Mouse (Mus musculus): ENCODE data around the gene Gm14692. TPM values are rescaled to one million over a fixed set of nuclear protein-coding genes. Genes with fewer than 3 reads are reported as not detected.
"Not testable (repeated sequence)": the region's sequence is repeated elsewhere in the genome, so short reads cannot be mapped to it uniquely, and the experiment has no call there.

Gm14692 gene
- not detected in 2 replicates for polyA plus RNA-seq (2012; rRNA removed)

GRCm38 (mm10) chrX:67695398-67695797 is at the start of gene Gm14692:
Gene Gm14692, plus strand, starts transcription at chrX:67695698.
- DNase-seq (ENCODE audit: low spot score) = not testable (repeated sequence)

DNA sequence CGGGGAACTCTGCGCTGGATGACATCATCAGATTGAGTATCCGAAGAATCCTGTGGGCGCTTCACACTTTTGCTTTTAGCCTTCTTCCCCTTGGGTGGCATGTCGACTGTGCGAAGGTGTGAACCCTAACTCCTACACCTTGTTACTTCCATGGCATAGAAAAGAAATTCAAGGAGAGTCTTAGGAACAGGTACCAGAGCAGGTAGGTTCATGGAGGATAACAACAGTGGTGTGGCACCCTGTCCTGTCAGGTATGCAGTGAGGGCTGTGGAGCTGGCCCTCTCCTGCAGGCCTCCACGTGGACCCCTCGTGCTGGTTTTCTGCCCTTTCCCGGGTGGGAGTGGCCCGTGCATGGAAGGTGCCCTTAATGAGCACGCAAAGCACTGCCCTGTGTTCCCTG is 2.0 kb upstream of the Gm14692 start, which contains the start of gene Gm1140:
Gene Gm1140 (minus strand): TSS at position 101 of the 400 bp plus-strand sequence.
- not testable (repeated sequence) for DNase-seq (ENCODE audit: low spot score)

Other genes starting within 250 kb of the Gm14692 start
- gene Gm1140, start 2.1 kb upstream of the Gm14692 start, polyA plus RNA-seq (2012; rRNA removed) = not detected in 2 replicates
- not detected in 2 replicates for gene 4933436I01Rik, start 225.8 kb downstream of the Gm14692 start, polyA plus RNA-seq (2012; rRNA removed)

Measured in urinary bladder, adult 2 months (tissue).